ENCODE assay signal across 8 mouse cellular contexts in genomic region chr15:95772861-95773836, GRCm38 (mm10). TPM values are rescaled to one million over a fixed set of nuclear protein-coding genes. Genes with fewer than 3 reads are reported as not detected.
DNase-seq lines count a peak whose midpoint lies in the region; ATAC-seq and TF ChIP-seq lines count a peak whose summit lies in the region.

No protein-coding gene starts in this region.

- no peaks in the 10 kb centered on the region for H3K4me1 ChIP-seq in forebrain, embryonic 14.5 days (ENCODE audit: control insufficient read depth, insufficient read depth, low read length)
- no peaks in the 10 kb centered on the region for H3K4me1 ChIP-seq in forebrain, embryonic 12.5 days
- no peaks in the 10 kb centered on the region for H3K4me1 ChIP-seq in embryonic fibroblast, embryonic 13.5 days (ENCODE audit: control insufficient read depth, insufficient read depth, low read length)
- no peaks in the 10 kb centered on the region for H3K4me1 ChIP-seq in lung, postnatal 0 days (ENCODE audit: insufficient read depth, low read depth, low read length)

- no peaks in the 10 kb centered on the region for H3K9me3 ChIP-seq in forebrain, embryonic 14.5 days (replicated peaks; ENCODE audit: control insufficient read depth, low read length)
- H3K9me3 ChIP-seq in forebrain, embryonic 12.5 days = no peaks in the 10 kb centered on the region
- H3K9me3 ChIP-seq in lung, postnatal 0 days (ENCODE audit: low read length) = no peaks in the 10 kb centered on the region

- WGBS in forebrain, embryonic 14.5 days = 33% methylated on average over 14 of the region's 14 CpGs
- 41% methylated on average over 14 of the region's 14 CpGs for WGBS in forebrain, embryonic 12.5 days
- WGBS in lung, postnatal 0 days = 46% methylated on average over 14 of the region's 14 CpGs

- H3K36me3 ChIP-seq in forebrain, embryonic 14.5 days (ENCODE audit: control insufficient read depth, insufficient read depth, low read length) = no peaks in the 10 kb centered on the region
- H3K36me3 ChIP-seq in forebrain, embryonic 12.5 days (replicated peaks) = no peaks in the 10 kb centered on the region
- H3K36me3 ChIP-seq in lung, postnatal 0 days (ENCODE audit: insufficient read depth, low read length) = no peaks in the 10 kb centered on the region

- no peak overlapping the region for H3K9ac ChIP-seq in forebrain, embryonic 14.5 days (ENCODE audit: low read length)
- H3K9ac ChIP-seq in forebrain, embryonic 12.5 days = no peak overlapping the region
- no peak overlapping the region for H3K9ac ChIP-seq in lung, postnatal 0 days (replicated peaks; ENCODE audit: low read depth)

- no peak for TF ChIP-seq POLR2A in embryonic fibroblast, embryonic 13.5 days (IDR thresholded peaks at IDR 0.05; ENCODE audit: low read depth, low read length)

- no peak overlapping the region for H3K4me3 ChIP-seq in forebrain, embryonic 14.5 days (ENCODE audit: low read depth, low read length)
- no peak overlapping the region for H3K4me3 ChIP-seq in forebrain, embryonic 12.5 days (replicated peaks)
- no peak overlapping the region for H3K4me3 ChIP-seq in embryonic fibroblast, embryonic 13.5 days (ENCODE audit: insufficient read depth, low read length)
- H3K4me3 ChIP-seq in lung, postnatal 0 days (ENCODE audit: low read depth, low read length) = no peak overlapping the region

- no peak overlapping the region for H3K4me2 ChIP-seq in forebrain, embryonic 14.5 days (ENCODE audit: low read length)
- no peak overlapping the region for H3K4me2 ChIP-seq in forebrain, embryonic 12.5 days
- H3K4me2 ChIP-seq in lung, postnatal 0 days (replicated peaks; ENCODE audit: low read depth, low read length) = no peak overlapping the region

- H3K27ac ChIP-seq in forebrain, embryonic 14.5 days (ENCODE audit: low read depth, low read length) = no peak overlapping the region
- H3K27ac ChIP-seq in forebrain, embryonic 12.5 days = no peak overlapping the region
- no peak overlapping the region for H3K27ac ChIP-seq in embryonic fibroblast, embryonic 13.5 days (ENCODE audit: insufficient read depth, low read length)
- H3K27ac ChIP-seq in lung, postnatal 0 days (ENCODE audit: low read length) = no peak overlapping the region

- 0 out of 2 replicates have a peak, but pooled peaks have one; percentile 48 for ATAC-seq in forebrain, embryonic 14.5 days
- no peak for ATAC-seq in forebrain, embryonic 12.5 days (ENCODE audit: low FRiP score)
- ATAC-seq in lung, postnatal 0 days = 0 out of 2 replicates have a peak, but pooled peaks have one; percentile 28

- DNase-seq in forebrain, embryonic 14.5 days (ENCODE audit: low spot score) = peak; percentile 71
- peak; percentile 87 to 89 for DNase-seq in B cell, adult 2 months
- DNase-seq in adrenal gland, postnatal 14 days = peak; percentile 83
- peak; percentile 83 for DNase-seq in kidney, adult 9 months
- peak; percentile 59 for DNase-seq in lung, postnatal 0 days (ENCODE audit: low spot score)
- DNase-seq in spleen, adult 18-20 months = peak; percentile 58 to 77

- no peak for TF ChIP-seq EP300 in lung, postnatal 0 days (IDR thresholded peaks at IDR 0.05)

- no peaks in the 10 kb centered on the region for H3K27me3 ChIP-seq in forebrain, embryonic 14.5 days (replicated peaks; ENCODE audit: control insufficient read depth, insufficient read depth, low read length)
- H3K27me3 ChIP-seq in forebrain, embryonic 12.5 days = peaks cover 5% of the 10 kb centered on the region; the same call in 1 of the 2 replicates
- H3K27me3 ChIP-seq in lung, postnatal 0 days (replicated peaks; ENCODE audit: insufficient read depth, low read length) = no peaks in the 10 kb centered on the region

- peak; percentile 90 for TF ChIP-seq CTCF in embryonic fibroblast, embryonic 13.5 days (IDR thresholded peaks at IDR 0.05; ENCODE audit: borderline replicate concordance, insufficient read depth, low read length)
- TF ChIP-seq CTCF in lung, postnatal 0 days (IDR thresholded peaks at IDR 0.05) = peak; percentile 93

RNA-seq across cellular contexts. Expression of gene Ano6, which starts 17.5 kb away (rescaled TPM):
- polyA plus RNA-seq in forebrain, embryonic 14.5 days (2014; fragmentation: Nextera tagmentation; extraction: Ambion mirVana) = 14.6 and 20.1 TPM in 2 replicates
- polyA plus RNA-seq in forebrain, embryonic 12.5 days (2016; fragmentation: Nextera tagmentation; extraction: Ambion mirVana) = 34.6 and 36.3 TPM in 2 replicates
- 57.2 and 69.4 TPM in 2 replicates for total RNA-seq in adrenal gland, postnatal 14 days (2021)
- polyA plus RNA-seq in embryonic fibroblast, embryonic 13.5 days (2011; ENCODE audit: insufficient read length, low read depth, missing spikeins) = 102 and 108 TPM in 2 replicates
- 37.5 and 38.9 TPM in 2 replicates for polyA plus RNA-seq in lung, postnatal 0 days (2015; fragmentation: Nextera tagmentation; extraction: Ambion mirVana)
